Mouse (Mus musculus): Measurements from ENCODE around the gene Sgms2.

DNA sequence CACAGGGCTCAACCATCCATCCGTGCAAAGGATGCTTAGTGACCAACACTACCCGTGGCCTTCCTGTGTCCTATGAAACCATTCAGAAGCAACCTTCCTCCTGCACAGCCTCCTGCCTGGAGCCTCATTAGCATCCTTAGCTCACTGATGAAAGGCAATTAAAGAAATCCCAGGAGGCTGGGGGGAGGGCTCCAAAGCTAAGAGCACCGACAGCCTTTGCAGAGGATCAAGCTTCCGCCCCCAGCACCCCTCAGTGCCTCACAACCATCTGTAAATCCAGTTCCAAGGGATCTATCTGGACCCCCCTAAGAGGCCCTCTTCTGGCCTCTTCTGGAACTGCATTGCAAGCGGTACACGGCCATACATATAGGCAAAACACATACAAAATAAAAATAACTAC is 19.4 kb downstream of the Sgms2 start:
- peak; percentile 31 for TF ChIP-seq CTCF (IDR thresholded peaks at IDR 0.05)
- TF ChIP-seq EP300 (IDR thresholded peaks at IDR 0.05), result no peak

All from lung, postnatal 0 days (tissue).